Mouse (Mus musculus) left cerebral cortex, adult 9 months (tissue): Measurements from ENCODE around the gene Pilrb1.

Experiments
- DNase-seq, 2 experiments: peaks; one replicate each; pipeline ENCODE4 v3.0.0; 2022; ENCODE audit warnings: low spot score in 2 of 2

The Pilrb1 gene

GRCm38 (mm10) chr5:137828694-137829093 is 29.2 kb downstream of the Pilrb1 start:
- DNase-seq: no peak

- no peak for DNase-seq
Measured at GRCm38 (mm10) chr5:137826421-137826820, 31.5 kb downstream of the Pilrb1 start.

DNA sequence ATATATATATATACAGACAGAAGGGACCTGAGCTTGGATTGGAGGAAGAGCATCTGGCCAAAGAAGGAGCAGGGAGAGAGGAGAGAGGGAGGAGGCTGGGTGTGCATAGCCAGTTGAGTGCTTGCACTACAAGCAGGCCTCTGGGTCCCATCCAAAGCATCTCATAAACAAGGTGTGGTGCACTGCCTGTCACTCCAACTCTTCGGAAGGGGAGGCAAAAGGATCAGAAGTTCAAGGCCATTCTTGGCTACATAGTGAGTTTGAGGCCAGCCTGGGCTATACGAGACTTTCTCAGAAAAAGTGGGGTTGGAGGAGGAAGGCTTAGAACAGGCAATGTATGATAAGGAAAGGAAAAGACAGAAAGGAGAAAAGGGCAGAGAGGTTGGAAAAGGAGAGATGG is 31.9 kb downstream of the Pilrb1 start:
- DNase-seq: no peak

GRCm38 (mm10) chr5:137825030-137825429 is 32.9 kb downstream of the Pilrb1 start:
- DNase-seq: no peak

DNA sequence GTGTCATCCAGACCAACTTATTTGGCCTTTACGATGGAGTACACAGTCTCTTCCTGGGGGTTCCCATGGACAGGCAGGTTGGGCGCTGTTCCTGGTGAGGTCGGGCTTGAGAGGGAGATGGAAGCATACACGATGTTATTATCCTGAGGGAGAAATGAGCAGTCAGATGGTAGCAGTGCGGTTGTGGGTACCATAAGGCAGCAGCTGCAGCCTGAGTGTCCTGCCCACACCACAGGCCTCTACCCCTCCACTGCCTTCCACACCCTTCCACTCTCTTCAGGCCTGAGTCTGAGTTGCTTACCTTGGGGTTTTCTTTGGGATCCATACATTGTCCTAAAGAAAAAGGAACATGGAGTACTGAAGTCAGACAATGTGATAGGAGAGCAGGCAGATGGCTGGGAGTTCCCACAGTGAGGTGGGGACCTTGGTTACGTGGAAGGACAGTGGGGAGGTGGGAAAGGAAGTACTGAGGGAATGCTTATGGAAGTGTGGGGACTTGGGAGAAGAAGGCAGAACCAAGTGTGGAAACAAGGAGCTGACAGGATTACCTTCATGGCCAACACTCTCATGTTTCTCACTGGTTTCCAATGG is 34.4 kb downstream of the Pilrb1 start:
- no peak for DNase-seq

GRCm38 (mm10) chr5:137822602-137823001 is 35.3 kb downstream of the Pilrb1 start:
- no peak for DNase-seq

- DNase-seq: no peak
Measured at GRCm38 (mm10) chr5:137822126-137822525, 35.8 kb downstream of the Pilrb1 start.

- DNase-seq: no peak
Measured at GRCm38 (mm10) chr5:137817466-137818222, 40.3 kb downstream of the Pilrb1 start.

DNA sequence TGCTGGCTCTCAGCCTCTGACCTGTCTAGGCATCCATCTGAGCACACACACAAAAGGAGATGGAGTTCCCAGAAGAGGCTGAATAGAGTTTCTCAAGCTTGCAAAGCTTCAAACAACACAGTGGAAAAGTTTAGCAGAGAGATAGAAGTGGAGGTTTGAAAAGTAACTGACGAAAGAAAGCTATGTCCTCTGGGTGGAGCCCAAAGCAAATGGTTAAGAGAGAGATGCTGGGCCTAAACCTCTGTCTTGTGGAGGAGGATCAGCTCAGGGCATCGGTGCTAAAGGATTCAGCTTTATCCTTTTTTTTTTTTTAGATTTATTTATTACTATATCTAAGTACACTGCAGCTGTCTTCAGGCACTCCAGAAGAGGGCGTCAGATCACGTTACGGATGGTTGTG is 49.6 kb downstream of the Pilrb1 start:
- no peak for DNase-seq

DNA sequence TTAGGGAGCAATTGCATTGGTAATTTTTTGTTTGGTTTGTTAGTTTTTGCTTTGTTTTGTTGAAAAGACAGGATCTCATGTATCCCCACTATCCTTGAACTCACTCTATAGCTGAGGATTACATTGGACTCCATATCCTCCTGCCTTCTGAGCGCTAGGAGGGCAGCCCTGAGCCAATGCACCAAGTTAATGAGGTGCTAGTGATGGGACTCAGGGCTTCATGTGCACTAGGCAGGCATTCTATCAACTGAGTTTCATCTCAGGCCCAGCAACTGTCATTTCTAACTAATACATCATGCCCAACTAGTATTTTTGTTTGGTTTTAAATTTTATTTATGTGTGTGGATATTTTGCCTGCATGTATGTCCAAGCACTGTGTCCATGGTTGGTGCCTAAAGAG is 51.7 kb downstream of the Pilrb1 start:
- DNase-seq: no peak
